Mouse (Mus musculus) myocyte (in vitro differentiated cells): ENCODE measurements at regions not wholly inside any gene's neighbourhood (a gene's known extent, or its start where the extent isn't known, plus 50 kb on each side); places are given as distances from the start of the nearest gene placed in this dataset.

ENCODE experiments used
- H3K27me3 ChIP-seq: one replicate; pipeline ENCODE4 v1.6.1; 2011; ENCODE audit not compliant: control insufficient read depth, insufficient read depth, insufficient read length
- H3K36me3 ChIP-seq: one replicate; pipeline ENCODE4 v1.6.1; 2011; ENCODE audit not compliant: control insufficient read depth, insufficient read depth
- H3K4me2 ChIP-seq: one replicate; pipeline ENCODE4 v1.6.1; 2011; ENCODE audit warnings: low read depth, control low read depth
- H3K4me3 ChIP-seq: one replicate; pipeline ENCODE4 v1.5.1; 2011; ENCODE audit warnings: mild to moderate bottlenecking, control low read depth, moderate library complexity
- H3K79me2 ChIP-seq: one replicate; pipeline ENCODE4 v1.6.1; 2011; ENCODE audit not compliant: control insufficient read depth, insufficient read depth
- H3ac ChIP-seq: one replicate; pipeline ENCODE4 v1.6.1; 2011; ENCODE audit not compliant: control insufficient read depth, insufficient read length
- CEBPB ChIP-seq: IDR thresholded peaks from 2 replicates; pipeline ENCODE4 v1.6.1; 2011; ENCODE audit warnings: mild to moderate bottlenecking, moderate library complexity; ENCODE audit not compliant: poor library complexity, insufficient read depth, severe bottlenecking
- E2F4 ChIP-seq: IDR thresholded peaks from one replicate; pipeline ENCODE4 v1.6.1; 2011; ENCODE audit warnings: mild to moderate bottlenecking, control low read depth, moderate library complexity; ENCODE audit not compliant: insufficient read depth
- MAX ChIP-seq: IDR thresholded peaks from one replicate; pipeline ENCODE4 v1.6.1; 2011; ENCODE audit warnings: low read depth, mild to moderate bottlenecking, control low read depth
- MYOD1 ChIP-seq, 3 experiments: IDR thresholded peaks; one replicate each; pipeline ENCODE4 v1.6.1; 2011; ENCODE audit warnings: control low read depth in 2 of 3, low read depth in 2 of 3, mild to moderate bottlenecking in 2 of 3, moderate library complexity in 1 of 3; ENCODE audit not compliant: insufficient read length in 2 of 3, control insufficient read depth in 1 of 3
- MYOG ChIP-seq, 3 experiments: IDR thresholded peaks; one replicate each; pipeline ENCODE4 v1.6.1; 2011; ENCODE audit warnings: control low read depth in 2 of 3, low read depth in 2 of 3, mild to moderate bottlenecking in 2 of 3; ENCODE audit not compliant: insufficient read length in 2 of 3, control insufficient read depth in 1 of 3, insufficient read depth in 1 of 3
- POLR2A ChIP-seq: IDR thresholded peaks from one replicate; pipeline ENCODE4 v1.6.1; 2011; ENCODE audit warnings: low read depth, mild to moderate bottlenecking, control low read depth, moderate library complexity; ENCODE audit not compliant: insufficient read length
- POLR2AphosphoS2 ChIP-seq: IDR thresholded peaks from one replicate; pipeline ENCODE4 v1.6.1; 2011; ENCODE audit warnings: low read depth, control low read depth; ENCODE audit not compliant: insufficient read length
- REST ChIP-seq: IDR thresholded peaks from one replicate; pipeline ENCODE4 v1.6.1; 2011; ENCODE audit warnings: mild to moderate bottlenecking, control low read depth, moderate library complexity; ENCODE audit not compliant: insufficient read depth, insufficient read length
- SRF ChIP-seq: IDR thresholded peaks from one replicate; pipeline ENCODE4 v1.6.1; 2011; ENCODE audit warnings: low read depth; ENCODE audit not compliant: control insufficient read depth, insufficient read length
- TCF12 ChIP-seq: IDR thresholded peaks from one replicate; pipeline ENCODE4 v1.6.1; 2011; ENCODE audit warnings: mild to moderate bottlenecking, control low read depth; ENCODE audit not compliant: poor library complexity, insufficient read depth, severe bottlenecking
- TCF3 ChIP-seq: IDR thresholded peaks from one replicate; pipeline ENCODE4 v1.6.1; 2011; ENCODE audit warnings: low read depth, control low read depth; ENCODE audit not compliant: insufficient read length
- USF1 ChIP-seq: IDR thresholded peaks from one replicate; pipeline ENCODE4 v1.6.1; 2011; ENCODE audit warnings: low read depth, mild to moderate bottlenecking, control low read depth, moderate library complexity

DNA sequence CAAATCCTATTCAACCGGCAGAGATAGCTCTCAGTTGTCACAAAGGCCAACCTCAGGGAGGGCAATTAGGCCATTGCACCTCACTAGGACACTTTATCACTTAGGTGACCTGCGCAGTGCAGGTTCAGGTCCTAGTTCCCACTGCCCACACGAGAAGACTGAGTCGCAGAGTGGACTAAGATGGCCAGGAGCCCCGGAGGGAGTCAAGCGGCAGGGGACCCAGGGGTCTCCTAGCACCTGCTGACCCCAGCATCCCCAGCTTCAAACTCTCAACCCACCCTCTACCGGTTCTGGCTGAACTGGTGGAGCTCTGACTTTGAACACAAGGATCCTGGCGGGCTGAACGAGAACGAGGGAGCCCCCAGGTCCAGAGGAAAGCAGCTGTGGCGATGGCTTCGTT is 72.7 kb upstream of the Pax2 start:
- Histone ChIP-seq H3K4me3 (no peak overlapping the region), H3ac (no peak overlapping the region), H3K79me2 (no peaks in the 10 kb centered on the region), H3K4me2 (no peak overlapping the region), H3K27me3 (peaks cover 54% of the 10 kb centered on the region), H3K36me3 (no peaks in the 10 kb centered on the region)
- TF ChIP-seq TCF3 = no peak
- TF ChIP-seq CEBPB = no peak
- no peak for TF ChIP-seq USF1

DNA sequence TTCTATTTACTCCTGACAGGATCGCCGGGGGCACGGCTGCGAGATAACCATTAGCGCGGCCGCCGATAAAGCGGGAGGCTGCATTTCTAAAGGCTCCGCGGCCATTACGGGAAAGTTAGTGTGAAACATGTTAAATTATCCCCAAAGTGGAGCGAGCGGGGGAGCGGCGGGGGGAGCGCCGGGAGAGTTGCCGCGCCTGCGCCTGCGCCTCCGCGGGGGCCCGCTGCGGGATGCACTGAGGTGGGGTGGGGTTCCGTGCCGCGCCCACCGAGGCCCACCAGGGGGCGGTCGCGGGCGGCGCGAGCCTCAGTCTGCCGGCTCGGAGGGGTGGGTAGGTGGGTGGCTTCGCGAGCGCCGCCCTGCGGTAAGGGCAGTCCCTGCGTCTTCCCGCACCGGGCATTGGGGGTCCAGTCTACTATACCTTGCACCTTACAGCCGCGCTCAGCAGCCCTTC is 71.8 kb upstream of the Pax2 start:
- no peaks in the 10 kb centered on the region for H3K36me3 ChIP-seq
- peaks cover 54% of the 10 kb centered on the region for H3K27me3 ChIP-seq
- no peak overlapping the region for H3K4me3 ChIP-seq
- H3K79me2 ChIP-seq = no peaks in the 10 kb centered on the region
- H3K4me2 ChIP-seq = no peak overlapping the region
- H3ac ChIP-seq = no peak overlapping the region
- TF ChIP-seq TCF12 (no peak), POLR2A (no peak)

DNA sequence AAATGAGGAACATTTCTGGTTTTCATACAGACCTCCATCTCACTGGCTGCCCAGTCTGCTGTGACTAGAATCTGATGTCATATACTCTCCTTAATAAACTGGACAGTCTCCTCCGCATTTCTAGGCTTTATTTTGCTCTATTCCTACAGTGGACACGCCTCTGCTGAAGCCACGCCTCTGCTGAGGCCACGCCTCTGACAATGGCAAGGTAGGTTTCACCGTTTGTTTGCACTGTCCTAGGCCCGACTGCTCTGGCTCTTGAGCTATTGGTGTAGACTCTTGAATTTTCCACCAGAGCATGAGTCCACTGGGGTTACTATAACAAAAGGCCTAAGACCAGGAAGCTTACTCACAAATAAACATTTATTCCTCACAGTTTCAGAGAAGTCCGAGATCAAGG is 69.8 kb upstream of the Pax2 start:
- no peak overlapping the region for H3K4me2 ChIP-seq
- no peaks in the 10 kb centered on the region for H3K36me3 ChIP-seq
- no peak for TF ChIP-seq MYOG (IDR thresholded peaks at IDR 0.05; ENCODE audit: control insufficient read depth in 1 of 3, insufficient read depth in 1 of 3, insufficient read length in 2 of 3, low read depth in 2 of 3)
- no peak for TF ChIP-seq REST
- TF ChIP-seq USF1 = no peak
- no peak for TF ChIP-seq TCF12
- TF ChIP-seq MYOD1 (IDR thresholded peaks at IDR 0.05; ENCODE audit: control insufficient read depth in 1 of 3, insufficient read length in 2 of 3, low read depth in 2 of 3) = no peak
- TF ChIP-seq POLR2A = no peak
- no peak for TF ChIP-seq CEBPB
- no peaks in the 10 kb centered on the region for H3K79me2 ChIP-seq
- no peak overlapping the region for H3ac ChIP-seq
- H3K4me3 ChIP-seq = no peak overlapping the region
- peaks cover 56% of the 10 kb centered on the region for H3K27me3 ChIP-seq

DNA sequence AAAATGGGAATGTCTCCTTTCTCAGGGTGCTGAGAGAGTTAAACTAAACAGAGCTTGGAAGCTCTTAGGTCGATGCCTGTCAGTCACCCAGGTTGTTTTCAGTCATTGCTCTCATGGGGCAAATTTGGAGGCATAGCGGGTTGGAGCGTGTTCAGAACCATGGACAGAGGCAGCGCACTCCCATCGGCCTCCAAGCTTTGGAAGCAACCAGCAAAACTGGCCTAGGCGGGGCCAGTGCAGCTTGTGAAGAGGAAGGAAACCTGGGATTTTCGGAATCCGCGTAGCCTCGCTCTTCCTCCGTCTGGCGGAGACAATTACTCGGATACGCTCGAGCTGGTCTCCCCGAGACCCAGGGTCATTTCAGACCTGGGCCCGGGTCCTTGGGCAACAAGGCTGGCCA is 63.4 kb upstream of the Pax2 start:
- peaks cover 46% of the 10 kb centered on the region for H3K27me3 ChIP-seq
- H3K36me3 ChIP-seq = no peaks in the 10 kb centered on the region
- no peaks in the 10 kb centered on the region for H3K79me2 ChIP-seq
- no peak overlapping the region for H3K4me2 ChIP-seq
- no peak overlapping the region for H3K4me3 ChIP-seq
- TF ChIP-seq TCF3 (no peak), REST (peak; percentile 95)
- no peak overlapping the region for H3ac ChIP-seq

DNA sequence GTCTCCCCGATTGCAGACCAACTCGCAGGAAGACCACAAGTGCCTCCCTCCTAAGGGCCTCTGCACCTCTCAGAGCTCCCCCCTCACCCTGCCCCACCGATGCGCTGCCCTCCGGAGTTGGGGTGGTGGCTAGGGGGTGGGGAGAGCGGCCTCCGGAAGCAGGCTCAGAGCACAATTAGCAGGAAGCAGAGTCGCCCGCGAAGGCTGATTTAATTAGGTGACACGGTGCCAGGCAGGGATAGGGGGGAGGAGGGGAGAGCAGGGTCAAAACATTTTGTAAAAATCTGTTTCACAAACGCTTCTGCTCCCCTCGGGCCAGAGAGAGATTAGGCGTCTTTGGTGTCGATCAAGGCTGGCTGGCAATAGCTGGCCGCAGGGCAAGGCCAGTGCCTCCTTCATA is 63.0 kb upstream of the Pax2 start:
- Histone ChIP-seq H3K4me2 (no peak overlapping the region), H3K36me3 (no peaks in the 10 kb centered on the region), H3K27me3 (peaks cover 51% of the 10 kb centered on the region), H3K4me3 (no peak overlapping the region), H3ac (no peak overlapping the region), H3K79me2 (no peaks in the 10 kb centered on the region)
- no peak for TF ChIP-seq POLR2A
- TF ChIP-seq TCF3 = no peak
- no peak for TF ChIP-seq REST
- no peak for TF ChIP-seq MYOD1 (IDR thresholded peaks at IDR 0.05; ENCODE audit: control insufficient read depth in 1 of 3, insufficient read length in 2 of 3, low read depth in 2 of 3)

DNA sequence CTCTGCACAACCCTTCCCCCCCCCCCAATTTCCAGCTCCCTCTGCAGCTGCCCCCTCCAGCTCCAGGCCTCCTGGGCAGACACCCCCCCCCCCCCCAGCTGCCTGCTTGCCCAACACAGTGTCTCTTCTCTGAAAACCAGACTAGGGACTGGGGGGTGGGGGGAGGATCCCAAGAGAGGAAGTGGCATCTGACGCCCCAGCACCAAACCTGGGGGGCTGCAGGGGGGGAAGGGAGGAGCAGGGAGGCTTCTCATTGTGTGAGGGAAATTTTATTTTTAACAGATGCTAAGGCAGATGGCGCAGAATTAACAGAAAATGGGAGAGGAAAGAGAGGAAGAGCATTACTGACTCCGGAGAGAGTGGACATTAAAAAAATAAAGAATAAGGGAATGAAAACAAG is 60.5 kb upstream of the Pax2 start:
- TF ChIP-seq USF1 (no peak), TCF12 (no peak), E2F4 (no peak), SRF (no peak), CEBPB (no peak), TCF3 (no peak), POLR2A (no peak), MYOG (IDR thresholded peaks at IDR 0.05; ENCODE audit: control insufficient read depth in 1 of 3, insufficient read depth in 1 of 3, insufficient read length in 2 of 3, low read depth in 2 of 3) (no peak), MAX (no peak), REST (no peak), POLR2AphosphoS2 (no peak), MYOD1 (IDR thresholded peaks at IDR 0.05; ENCODE audit: control insufficient read depth in 1 of 3, insufficient read length in 2 of 3, low read depth in 2 of 3) (no peak)
- peaks cover 72% of the 10 kb centered on the region for H3K27me3 ChIP-seq

More for the DNA sequence above, 60.5 kb upstream of the Pax2 start:
- H3K4me2 ChIP-seq = no peak overlapping the region
- no peaks in the 10 kb centered on the region for H3K36me3 ChIP-seq
- no peak overlapping the region for H3K4me3 ChIP-seq
- H3K79me2 ChIP-seq = no peaks in the 10 kb centered on the region
- no peak overlapping the region for H3ac ChIP-seq
